Mouse (Mus musculus) heart, embryonic 10.5 days (tissue): ENCODE measurements around the gene Asb3. TPM values are rescaled to one million over a fixed set of nuclear protein-coding genes. Genes with fewer than 3 reads are reported as not detected.
"Not testable (repeated sequence)": the region's sequence is repeated elsewhere in the genome, so short reads cannot be mapped to it uniquely, and the experiment has no call there.

Experiments
- DNase-seq: peaks from one replicate; pipeline ENCODE4 v3.0.0-alpha.2; 2017; ENCODE audit warnings: low spot score
- H3K27ac ChIP-seq: fragments of 300-500 bp; sonication (generic); 2 replicates; pipeline ENCODE4 v1.5.1; 2016; ENCODE audit warnings: mild to moderate bottlenecking
- H3K27me3 ChIP-seq: fragments of 300-500 bp; sonication (generic); 2 replicates; pipeline ENCODE4 v1.6.1; 2016; ENCODE audit warnings: mild to moderate bottlenecking; ENCODE audit not compliant: poor library complexity, insufficient read depth, severe bottlenecking
- H3K36me3 ChIP-seq: fragments of 300-500 bp; sonication (generic); 2 replicates; pipeline ENCODE4 v1.6.1; 2016; ENCODE audit warnings: mild to moderate bottlenecking, moderate library complexity
- H3K4me1 ChIP-seq: fragments of 300-500 bp; sonication (generic); 2 replicates; pipeline ENCODE4 v1.6.1; 2016; ENCODE audit warnings: mild to moderate bottlenecking
- H3K4me3 ChIP-seq: fragments of 300-500 bp; sonication (generic); 2 replicates; pipeline ENCODE4 v1.5.1; 2016; ENCODE audit warnings: mild to moderate bottlenecking, moderate library complexity
- H3K9me3 ChIP-seq: fragments of 300-500 bp; sonication (generic); 2 replicates; pipeline ENCODE4 v1.6.1; 2016; ENCODE audit warnings: mild to moderate bottlenecking, moderate library complexity
- WGBS: fragments of 180-500 bp; shearing (Covaris S2); methylation state at CpG from one replicate; pipeline ENCODE4 v1.1.7; 2016; 5-methylcytosine and 5-hydroxymethylcytosine counted together
- polyA plus RNA-seq: library from polyadenylated mRNA; unstranded; fragments of >200 nt; fragmentation: Nextera tagmentation; extraction: Ambion mirVana; gene quantifications from 2 replicates; pipeline ENCODE4 v1.2.1, GENCODE M21; 2016

Asb3 gene
- polyA plus RNA-seq, 1 experiment from 2014 or later, result 25.8 TPM

GRCm38 (mm10) chr11:31034958-31035357, 149.7 kb downstream of the Asb3 start:
- Histone ChIP-seq H3K9me3 (no peaks in the 10 kb centered on the region), H3K36me3 (peaks cover 25% of the 10 kb centered on the region), H3K27ac (no peak overlapping the region), H3K27me3 (no peaks in the 10 kb centered on the region), H3K4me1 (no peaks in the 10 kb centered on the region), H3K4me3 (no peak overlapping the region)
- peak; percentile 73 for DNase-seq
- WGBS, result 92% methylated on average over 4 of the region's 4 CpGs

DNA sequence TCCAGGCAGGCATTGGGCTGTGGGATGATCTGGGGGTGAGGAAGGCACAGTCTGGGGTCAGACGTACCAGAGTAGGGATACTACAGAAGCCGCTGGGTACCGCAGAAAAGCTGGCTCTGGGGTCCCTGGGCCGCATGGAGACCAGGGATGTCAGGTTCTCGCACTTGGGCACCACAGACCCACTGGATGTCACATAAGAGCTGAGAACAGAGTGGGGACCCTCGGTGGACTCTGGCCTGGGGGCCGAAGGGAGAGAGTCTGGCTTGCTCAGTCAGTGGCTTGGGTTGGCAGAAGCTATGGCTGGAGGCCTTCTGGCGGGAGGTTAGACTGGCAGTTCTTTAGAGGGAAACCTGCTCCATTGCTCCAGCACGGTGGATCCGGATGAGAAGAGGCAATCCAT, 204.8 kb downstream of the Asb3 start:
- no peaks in the 10 kb centered on the region for H3K27me3 ChIP-seq
- WGBS, result 86% methylated on average over 10 of the region's 10 CpGs
- H3K9me3 ChIP-seq, result no peaks in the 10 kb centered on the region
- H3K27ac ChIP-seq, result no peak overlapping the region
- H3K36me3 ChIP-seq, result peaks cover 6% of the 10 kb centered on the region; the same call in 1 of the 2 replicates
- no peak overlapping the region for H3K4me3 ChIP-seq
- no peak for DNase-seq
- no peaks in the 10 kb centered on the region for H3K4me1 ChIP-seq

- whole genome bisulfite sequencing, result 85% methylated on average over 3 of the region's 3 CpGs
- peaks cover 6% of the 10 kb centered on the region; the same call in 1 of the 2 replicates for H3K36me3 ChIP-seq
- no peaks in the 10 kb centered on the region for H3K4me1 ChIP-seq
- no peak overlapping the region for H3K27ac ChIP-seq
- H3K27me3 ChIP-seq, result no peaks in the 10 kb centered on the region
- H3K9me3 ChIP-seq, result no peaks in the 10 kb centered on the region
- DNase-seq, result no peak
- no peak overlapping the region for H3K4me3 ChIP-seq
Observed at GRCm38 (mm10) chr11:31090478-31090978, 205.3 kb downstream of the Asb3 start.

DNA sequence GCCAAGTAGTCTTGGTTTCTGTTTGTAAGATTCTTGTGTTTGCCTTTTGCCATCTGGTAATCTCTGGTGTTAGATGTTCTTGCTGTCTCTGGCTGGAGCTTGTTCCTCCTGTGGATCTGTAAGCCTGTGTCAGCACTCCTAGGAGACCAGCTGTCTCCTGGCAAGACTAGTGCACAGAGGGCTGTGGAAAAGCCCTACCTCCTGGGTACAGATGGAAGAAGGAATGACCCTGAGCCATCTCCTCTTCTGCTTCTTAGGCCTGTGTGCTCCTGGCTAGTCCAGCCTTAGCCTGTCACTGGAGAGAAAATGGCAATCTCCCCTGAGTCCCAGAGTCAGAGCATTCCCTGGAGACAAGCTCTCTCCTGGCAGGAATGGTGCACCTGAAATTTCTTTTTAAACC, 214.3 kb downstream of the Asb3 start:
- not testable (repeated sequence) for H3K4me1 ChIP-seq, H3K36me3 ChIP-seq, H3K9me3 ChIP-seq, H3K27me3 ChIP-seq, H3K27ac ChIP-seq, H3K4me3 ChIP-seq, DNase-seq

GRCm38 (mm10) chr11:31102188-31102587, 217.0 kb downstream of the Asb3 start:
- Histone ChIP-seq H3K9me3 (no peaks in the 10 kb centered on the region), H3K27me3 (no peaks in the 10 kb centered on the region), H3K4me1 (no peaks in the 10 kb centered on the region), H3K36me3 (no peaks in the 10 kb centered on the region), H3K27ac (no peak overlapping the region), H3K4me3 (no peak overlapping the region)
- 80% methylated on average over 2 of the region's 2 CpGs for WGBS
- DNase-seq, result no peak

- Histone ChIP-seq H3K27ac (no peak overlapping the region), H3K36me3 (no peaks in the 10 kb centered on the region), H3K4me1 (no peaks in the 10 kb centered on the region), H3K9me3 (no peaks in the 10 kb centered on the region), H3K27me3 (no peaks in the 10 kb centered on the region), H3K4me3 (no peak overlapping the region)
- WGBS, result 79% methylated on average over 5 of the region's 5 CpGs
- DNase-seq, result no peak
Observed at GRCm38 (mm10) chr11:31105364-31105763, 220.1 kb downstream of the Asb3 start.

DNA sequence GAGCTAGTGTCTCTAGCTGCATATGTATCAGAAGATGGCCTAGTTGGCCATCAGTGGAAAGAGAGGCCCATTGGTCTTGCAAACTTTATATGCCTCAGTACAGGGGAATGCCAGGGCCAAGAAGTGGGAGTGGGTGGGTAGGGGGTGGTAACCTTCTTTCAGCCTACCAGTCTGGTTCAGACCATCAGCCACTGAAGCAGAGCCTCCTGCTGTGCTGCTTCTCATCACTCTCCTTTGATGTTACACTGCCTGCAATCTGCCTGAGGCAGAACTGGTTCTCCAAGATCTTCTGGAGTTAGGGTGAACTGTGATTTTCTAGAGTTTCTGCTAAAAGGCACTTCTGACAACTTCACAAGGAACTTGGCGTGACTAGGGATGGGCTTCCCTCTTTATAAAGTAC, 241.7 kb downstream of the Asb3 start:
- H3K9me3 ChIP-seq, result not testable (repeated sequence)

GRCm38 (mm10) chr11:31133726-31134125, 248.5 kb downstream of the Asb3 start:
- not testable (repeated sequence) for H3K9me3 ChIP-seq, H3K4me1 ChIP-seq, H3K4me3 ChIP-seq, H3K27ac ChIP-seq, H3K36me3 ChIP-seq, DNase-seq, H3K27me3 ChIP-seq
- 60% methylated on average over 4 of the region's 4 CpGs for WGBS

More for the DNA sequence above, 241.7 kb downstream of the Asb3 start:
- not testable (repeated sequence) for H3K36me3 ChIP-seq, H3K27me3 ChIP-seq, H3K4me1 ChIP-seq, H3K27ac ChIP-seq, H3K4me3 ChIP-seq, DNase-seq
- 77% methylated on average over 1 of the region's 1 CpGs for WGBS

- not testable (repeated sequence) for H3K9me3 ChIP-seq, H3K4me3 ChIP-seq, H3K27me3 ChIP-seq, DNase-seq, H3K36me3 ChIP-seq, H3K27ac ChIP-seq, H3K4me1 ChIP-seq
- WGBS, result 93% methylated on average over 1 of the region's 1 CpGs
Observed at GRCm38 (mm10) chr11:31134824-31135223, 249.6 kb downstream of the Asb3 start.

GRCm38 (mm10) chr11:31138394-31138793, 253.2 kb downstream of the Asb3 start:
- 38% methylated on average over 1 of the region's 1 CpGs for WGBS
- H3K9me3 ChIP-seq, DNase-seq, H3K4me1 ChIP-seq, H3K36me3 ChIP-seq, H3K27ac ChIP-seq, H3K27me3 ChIP-seq, H3K4me3 ChIP-seq: not testable (repeated sequence)

Other genes starting within 250 kb of the Asb3 start
- gene Acyp2, start 235.8 kb upstream of the Asb3 start, polyA plus RNA-seq, result 12.2 and 19.8 TPM in 2 replicates
- gene Psme4, start 113.7 kb upstream of the Asb3 start, polyA plus RNA-seq, result 14.2 and 21.2 TPM in 2 replicates
- 0.23 and 0.28 TPM in 2 replicates for gene Gpr75, start 58 bp upstream of the Asb3 start, polyA plus RNA-seq
- gene Erlec1, start 68.9 kb downstream of the Asb3 start, polyA plus RNA-seq, result 7.4 and 8.1 TPM in 2 replicates
- gene Chac2, start 100.9 kb downstream of the Asb3 start, polyA plus RNA-seq, result 12.1 and 12.5 TPM in 2 replicates